Mouse (Mus musculus) gastrocnemius, adult 8-10 months (tissue): Measurements from ENCODE around the gene Zbtb7a. TPM values are rescaled to one million over a fixed set of nuclear protein-coding genes. Genes with fewer than 3 reads are reported as not detected.
A peak's percentile ranks its signal among the peaks of the same experiment; 100 is the strongest.

Source experiments
- DNase-seq, 2 experiments: peaks; one replicate each; pipeline ENCODE4 v3.0.0; 2022; ENCODE audit warnings: low spot score in 2 of 2
- total RNA-seq, 4 experiments: library from RNA; stranded (reverse); gene quantifications; 2 replicates each; pipeline ENCODE4 v1.2.4; 2022

Gene Zbtb7a
- total RNA-seq, 4 experiments from 2014 or later, result 24.8 to 28.9 (median 25.5) TPM

GRCm38 (mm10) chr10:81138821-81139528 is 4.0 kb downstream of the Zbtb7a start:
- no peak for DNase-seq

GRCm38 (mm10) chr10:81139529-81139846 is 4.5 kb downstream of the Zbtb7a start:
- no peak for DNase-seq

GRCm38 (mm10) chr10:81140005-81140404 is 5.0 kb downstream of the Zbtb7a start:
- no peak for DNase-seq

GRCm38 (mm10) chr10:81140717-81141454 is 5.9 kb downstream of the Zbtb7a start:
- no peak for DNase-seq

- no peak for DNase-seq
Measured at GRCm38 (mm10) chr10:81141455-81142210, 6.6 kb downstream of the Zbtb7a start.

GRCm38 (mm10) chr10:81142551-81142981 is 7.5 kb downstream of the Zbtb7a start:
- DNase-seq, result no peak

- no peak for DNase-seq
Measured at GRCm38 (mm10) chr10:81143157-81143633, 8.2 kb downstream of the Zbtb7a start.

- DNase-seq, result no peak
Measured at GRCm38 (mm10) chr10:81143845-81144437, 8.9 kb downstream of the Zbtb7a start.

- no peak for DNase-seq
Measured at GRCm38 (mm10) chr10:81144667-81145066, 9.6 kb downstream of the Zbtb7a start.

GRCm38 (mm10) chr10:81145307-81145706 is 10.3 kb downstream of the Zbtb7a start:
- no peak for DNase-seq

GRCm38 (mm10) chr10:81145778-81146177 is 10.8 kb downstream of the Zbtb7a start:
- DNase-seq, result no peak

GRCm38 (mm10) chr10:81146296-81146695 is 11.3 kb downstream of the Zbtb7a start:
- DNase-seq, result no peak

GRCm38 (mm10) chr10:81151261-81151660 is 16.2 kb downstream of the Zbtb7a start:
- no peak for DNase-seq

- DNase-seq, result no peak
Measured at GRCm38 (mm10) chr10:81152609-81153008, 17.6 kb downstream of the Zbtb7a start.

- no peak for DNase-seq
Measured at GRCm38 (mm10) chr10:81154313-81154712, 19.3 kb downstream of the Zbtb7a start.

GRCm38 (mm10) chr10:81154736-81155135 is 19.7 kb downstream of the Zbtb7a start:
- no peak for DNase-seq

- DNase-seq, result no peak
Measured at GRCm38 (mm10) chr10:81161602-81162317, 26.7 kb downstream of the Zbtb7a start.

GRCm38 (mm10) chr10:81162318-81162652 is 27.3 kb downstream of the Zbtb7a start:
- DNase-seq, result no peak

- DNase-seq, result no peak
Measured at GRCm38 (mm10) chr10:81165118-81165517, 30.1 kb downstream of the Zbtb7a start.

GRCm38 (mm10) chr10:81167200-81168086 is 32.4 kb downstream of the Zbtb7a start, which contains the start of gene Pias4:
Gene Pias4, minus strand, starts transcription at chr10:81167923.
- peak; percentile 100 for DNase-seq
